Mouse (Mus musculus) telencephalon, adult 2 months (tissue): Measurements from ENCODE around the gene Olfr464.
A peak's percentile ranks its signal among the peaks of the same experiment; 100 is the strongest.

Experiments used
- DNase-seq: peaks from one replicate; pipeline ENCODE4 v3.0.0-alpha.2; 2011; ENCODE audit warnings: low read depth, low spot score

Olfr464 gene

GRCm38 (mm10) chr11:87920966-87921365 is at the start of gene Olfr464:
Gene Olfr464 (minus strand): TSS chr11:87920967.
- DNase-seq: no peak

- no peak for DNase-seq
Observed at GRCm38 (mm10) chr11:87968356-87969122, 47.8 kb upstream of the Olfr464 start.

DNA sequence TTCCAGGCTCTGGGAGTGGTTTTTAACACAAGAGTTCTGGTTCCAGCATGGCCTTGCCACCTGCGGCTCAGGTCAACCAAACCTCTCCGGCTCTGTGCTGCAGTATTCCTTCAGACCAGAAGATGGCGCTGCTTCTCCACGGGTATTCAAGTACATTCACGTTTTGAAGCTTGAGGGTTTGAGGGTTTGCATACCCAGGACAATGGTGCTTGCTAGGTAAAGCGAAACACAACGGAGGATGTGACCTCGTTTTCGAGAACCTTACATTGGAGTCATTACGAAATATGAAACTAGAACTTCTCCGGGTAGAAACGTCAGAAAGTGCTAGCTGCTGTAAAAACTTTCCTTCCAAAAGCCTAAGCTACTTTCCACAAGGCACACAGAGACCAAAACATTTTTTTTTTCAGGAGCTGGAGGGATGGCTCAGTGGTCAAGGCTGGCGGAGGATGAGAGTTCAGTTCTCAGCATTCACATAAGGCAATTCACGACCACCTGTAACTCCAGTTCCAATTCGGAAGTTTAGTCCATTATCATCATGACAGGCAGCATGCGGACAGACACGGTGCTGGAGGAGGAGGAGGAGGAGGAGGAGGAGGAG is 47.0 kb upstream of the Olfr464 start:
- peak; percentile 55 for DNase-seq

DNA sequence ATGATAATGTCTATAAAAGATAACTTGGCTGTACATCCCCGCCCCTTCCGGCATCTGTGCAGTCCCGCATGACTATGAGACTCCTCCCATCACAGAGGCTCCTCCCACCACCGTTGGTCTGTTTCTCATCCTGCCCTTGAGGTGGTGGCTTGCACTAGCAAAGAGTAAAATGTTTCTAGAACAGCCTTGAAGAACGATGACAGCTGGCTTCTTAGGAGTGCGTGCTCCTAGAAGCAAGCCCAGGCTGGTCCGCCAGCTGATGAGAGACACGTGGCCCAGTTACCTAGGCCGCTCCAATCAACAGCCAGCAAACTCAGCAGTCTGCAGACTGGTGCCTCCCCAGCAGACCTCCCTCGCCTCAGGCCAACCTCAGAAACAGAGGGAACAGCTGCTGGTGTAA is 45.4 kb upstream of the Olfr464 start:
- no peak for DNase-seq

DNA sequence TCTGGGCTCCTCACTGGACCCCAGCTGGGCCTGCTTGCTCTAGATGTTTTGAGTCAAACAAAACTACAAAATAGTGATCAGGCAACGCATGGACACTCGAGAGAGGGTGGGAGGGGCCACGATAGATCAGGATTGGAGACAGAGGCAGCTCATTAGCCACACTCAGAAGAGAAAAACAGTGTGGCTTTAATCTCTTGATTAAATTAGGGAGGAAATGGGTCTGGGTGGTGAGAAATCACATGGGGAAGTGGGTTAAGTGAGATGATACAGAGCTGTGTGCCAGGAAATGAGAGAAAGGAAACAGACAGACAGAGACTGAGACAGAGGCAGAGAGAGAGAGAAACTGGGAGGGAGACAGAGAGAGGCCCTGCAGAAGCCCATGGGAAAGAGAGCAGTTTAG is 44.5 kb upstream of the Olfr464 start:
- no peak for DNase-seq

GRCm38 (mm10) chr11:87957066-87957465 is 36.3 kb upstream of the Olfr464 start:
- DNase-seq: no peak

- DNase-seq: peak; percentile 40
Observed at GRCm38 (mm10) chr11:87955144-87955543, 34.4 kb upstream of the Olfr464 start.

- DNase-seq: no peak
Observed at GRCm38 (mm10) chr11:87949990-87950389, 29.2 kb upstream of the Olfr464 start.

- no peak for DNase-seq
Observed at GRCm38 (mm10) chr11:87935467-87935866, 14.7 kb upstream of the Olfr464 start.

GRCm38 (mm10) chr11:87933731-87934130 is 13.0 kb upstream of the Olfr464 start:
- no peak for DNase-seq

DNA sequence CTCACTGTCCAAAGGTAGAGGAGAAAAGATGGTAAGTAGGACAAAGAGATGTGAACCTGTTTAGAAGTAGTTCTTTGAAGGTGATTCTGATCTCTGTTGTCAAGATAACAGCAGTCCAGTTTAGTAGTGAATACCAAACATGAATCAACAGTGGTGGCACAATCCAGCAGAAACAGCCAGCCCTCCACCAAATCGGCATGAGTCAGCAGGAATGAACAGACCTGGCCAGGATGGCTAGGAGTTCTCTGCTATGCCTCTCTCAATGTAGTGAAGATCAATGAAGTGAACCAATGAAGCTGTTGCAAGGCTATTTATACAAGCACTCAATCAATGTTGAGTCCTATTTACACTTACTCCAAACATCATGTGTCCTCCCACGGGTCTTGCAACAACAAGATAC is 9.6 kb upstream of the Olfr464 start:
- no peak for DNase-seq

DNA sequence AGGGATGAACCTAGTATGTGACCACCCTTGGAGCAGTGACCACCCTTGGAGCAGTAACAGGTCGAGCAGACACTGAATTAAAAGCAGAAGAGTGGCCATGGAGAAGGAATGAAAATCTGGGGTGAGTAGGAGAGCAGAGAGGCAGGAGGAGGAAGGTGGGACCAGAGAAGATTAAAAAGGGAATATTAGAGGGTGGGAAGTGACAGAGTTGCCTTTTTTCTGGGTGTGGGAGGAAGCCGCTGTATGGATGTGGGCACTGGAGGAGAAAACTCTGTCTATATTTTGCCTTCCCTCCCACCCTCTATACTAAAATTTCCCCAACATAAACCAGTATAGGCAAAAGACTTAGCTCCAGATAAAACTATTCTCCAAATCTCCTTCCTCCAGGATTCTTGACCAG is 466 bp downstream of the Olfr464 start:
- DNase-seq: peak; percentile 80

DNA sequence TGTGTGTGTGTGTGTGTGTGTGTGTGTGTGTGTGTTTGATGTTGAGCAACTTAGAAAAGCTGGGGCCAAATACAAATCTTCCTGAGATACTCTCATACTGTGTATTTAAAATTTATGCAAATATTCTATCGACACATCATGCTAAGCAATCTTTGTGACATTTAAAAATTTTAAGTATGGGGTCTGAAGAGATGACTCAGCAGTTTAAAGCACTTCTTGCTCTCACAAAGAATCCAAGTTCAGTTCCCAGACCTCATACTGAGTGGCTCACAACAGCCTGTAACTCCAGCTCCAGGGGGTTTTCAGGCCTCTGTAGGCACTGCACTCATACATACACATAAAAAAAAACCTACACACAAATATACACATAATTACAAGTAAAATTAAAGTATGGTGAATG is 4.8 kb downstream of the Olfr464 start:
- no peak for DNase-seq

DNA sequence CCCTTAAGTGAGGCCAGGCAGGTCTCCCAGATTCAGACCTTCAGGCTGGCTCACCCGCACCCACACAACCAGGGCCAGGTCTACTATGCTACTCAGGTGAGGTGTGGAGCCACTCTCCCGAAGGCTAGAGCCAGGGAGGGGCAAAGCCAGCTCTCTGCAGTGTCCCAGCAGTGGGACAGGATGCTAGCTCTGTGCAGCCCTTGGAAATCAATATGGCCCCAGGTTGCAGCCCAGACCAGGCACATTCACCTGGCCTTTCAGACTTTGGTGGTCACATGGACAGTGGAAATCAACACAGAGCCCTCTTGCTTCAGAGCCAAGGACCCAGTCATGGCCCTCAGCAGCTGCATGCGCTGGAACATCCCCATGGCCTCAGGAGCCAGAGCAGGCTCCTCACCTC is 16.4 kb downstream of the Olfr464 start:
- DNase-seq: no peak

GRCm38 (mm10) chr11:87897287-87897686 is 23.5 kb downstream of the Olfr464 start, which contains the start of gene Olfr463:
Gene Olfr463 (minus strand): TSS chr11:87897387.
- no peak for DNase-seq

GRCm38 (mm10) chr11:87892168-87892567 is 28.6 kb downstream of the Olfr464 start, which contains the start of gene Olfr462:
Gene Olfr462 (minus strand): TSS chr11:87892268.
- DNase-seq: no peak

- DNase-seq: no peak
Observed at GRCm38 (mm10) chr11:87884856-87885255, 35.9 kb downstream of the Olfr464 start.

- DNase-seq: no peak
Observed at GRCm38 (mm10) chr11:87883493-87883892, 37.3 kb downstream of the Olfr464 start.

GRCm38 (mm10) chr11:87881714-87882113 is 39.1 kb downstream of the Olfr464 start:
- no peak for DNase-seq

- DNase-seq: no peak
Observed at GRCm38 (mm10) chr11:87879826-87880225, 40.9 kb downstream of the Olfr464 start.

DNA sequence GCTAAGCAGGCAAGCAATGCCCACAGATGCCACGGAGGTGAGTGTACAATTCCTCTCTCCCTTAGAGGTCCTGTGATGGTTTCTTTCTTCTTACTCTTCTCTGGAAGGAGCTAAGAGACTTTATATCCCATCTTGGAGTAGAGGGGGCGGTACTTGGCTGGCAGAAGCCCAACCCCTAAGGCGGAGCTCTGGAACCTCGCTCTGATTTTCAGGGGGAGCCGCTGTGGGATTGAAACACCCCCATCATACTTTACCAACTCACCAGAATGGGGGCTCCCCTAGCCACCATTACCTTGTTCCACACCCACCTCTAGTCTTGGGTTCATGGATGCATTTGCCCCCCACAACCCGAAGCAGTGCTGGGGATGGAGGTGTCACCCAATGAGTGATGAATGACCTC is 45.3 kb downstream of the Olfr464 start, which contains the start of gene Epx:
Gene Epx (minus strand): TSS at position 101 of the 400 bp plus-strand sequence.
- DNase-seq: no peak

DNA sequence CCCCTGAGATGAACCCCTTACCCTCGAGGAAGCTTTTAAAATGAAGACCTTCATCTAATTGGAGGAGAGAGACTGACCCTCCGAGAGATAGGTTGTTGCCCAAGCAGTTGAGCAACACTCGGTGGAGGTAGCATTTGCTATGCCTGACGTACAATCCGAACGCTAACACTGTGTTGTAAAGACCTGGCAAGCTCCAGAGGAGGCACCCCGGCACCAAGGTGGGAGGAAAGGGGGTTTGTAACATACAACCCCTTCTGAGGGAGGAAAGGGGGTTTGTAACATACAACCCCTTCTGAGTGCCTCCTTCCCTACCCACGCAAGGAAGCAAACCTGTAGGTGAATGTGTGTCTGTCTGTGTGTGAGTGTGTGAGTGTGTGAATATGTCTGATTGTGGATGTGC is 49.0 kb downstream of the Olfr464 start:
- no peak for DNase-seq

GRCm38 (mm10) chr11:87870096-87870495 is 50.7 kb downstream of the Olfr464 start:
- no peak for DNase-seq
